Mouse (Mus musculus) gastrocnemius, adult 8-10 months (tissue): Measurements from ENCODE around the gene Tspan9. TPM values are rescaled to one million over a fixed set of nuclear protein-coding genes. Genes with fewer than 3 reads are reported as not detected.

ENCODE experiments used
- DNase-seq, 2 experiments: peaks; one replicate each; pipeline ENCODE4 v3.0.0; 2022; ENCODE audit warnings: low spot score in 2 of 2
- total RNA-seq, 4 experiments: library from RNA; stranded (reverse); gene quantifications; 2 replicates each; pipeline ENCODE4 v1.2.4; 2022

Tspan9 gene
- total RNA-seq, 4 experiments from 2014 or later = 27.4 to 36.6 (median 31.5) TPM

DNA sequence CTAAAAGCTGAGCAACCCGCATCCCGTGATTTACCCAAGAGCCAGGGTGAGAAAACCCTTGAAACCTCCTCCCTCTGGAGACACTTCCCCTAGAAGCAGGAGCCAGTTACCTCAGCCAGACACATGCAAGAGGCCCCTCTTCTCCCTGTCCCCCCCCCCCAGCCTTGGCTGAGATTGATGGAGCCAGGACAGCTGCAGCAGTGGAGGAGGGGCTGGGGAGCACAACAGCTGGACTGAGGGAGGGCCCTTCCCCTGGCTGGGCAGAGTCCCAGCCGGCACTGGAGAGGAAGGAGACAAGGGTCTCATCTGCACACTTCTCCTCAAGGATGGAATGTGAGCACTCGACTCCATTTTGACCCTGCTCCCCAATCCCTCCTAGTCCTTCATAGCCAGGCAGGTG, 64.9 kb downstream of the Tspan9 start:
- no peak for DNase-seq

DNA sequence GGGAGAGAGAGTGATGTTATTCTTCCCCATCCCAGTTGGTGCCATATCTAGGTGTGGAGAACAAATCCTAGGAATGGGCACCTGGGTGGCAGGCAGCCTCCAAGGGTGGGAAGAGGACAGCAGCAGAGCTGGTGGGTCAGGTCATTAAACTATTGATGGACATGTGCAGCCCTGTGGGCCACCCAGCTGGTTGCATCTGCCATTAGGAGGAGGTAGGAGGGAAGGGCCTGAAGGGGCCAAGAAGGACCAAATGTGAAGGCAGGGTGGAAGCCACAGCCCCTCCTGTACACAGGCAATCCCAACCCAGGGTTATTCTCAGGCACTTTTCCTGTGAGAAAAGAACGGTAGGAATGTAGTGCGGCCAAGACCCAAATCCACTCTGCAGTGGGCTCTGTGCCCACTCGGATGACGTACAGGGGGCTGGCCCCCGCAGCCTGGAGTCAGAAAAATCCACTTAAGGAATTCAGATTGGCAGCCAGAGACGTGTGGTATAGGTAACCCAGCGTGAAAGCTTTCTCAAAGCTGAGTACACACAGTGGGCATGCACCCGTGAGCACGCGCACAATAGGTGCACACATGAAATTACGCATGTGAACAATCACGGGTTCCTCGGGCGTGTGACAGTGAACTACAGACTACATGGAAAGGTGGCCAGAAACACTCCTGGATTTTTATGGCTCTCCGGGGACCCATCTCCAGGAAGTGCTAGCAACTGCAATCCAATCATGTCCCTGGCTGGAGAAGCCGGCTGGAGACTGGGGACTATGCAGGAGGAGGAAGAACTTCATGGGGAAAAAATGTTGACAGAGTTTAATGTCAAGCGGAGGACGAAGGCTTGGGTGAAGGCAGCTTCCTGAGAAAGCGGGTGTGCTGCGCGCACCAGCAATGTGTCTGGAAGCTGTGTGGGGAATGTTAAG, 67.0 kb downstream of the Tspan9 start:
- DNase-seq = peak; percentile 54 to 66

DNA sequence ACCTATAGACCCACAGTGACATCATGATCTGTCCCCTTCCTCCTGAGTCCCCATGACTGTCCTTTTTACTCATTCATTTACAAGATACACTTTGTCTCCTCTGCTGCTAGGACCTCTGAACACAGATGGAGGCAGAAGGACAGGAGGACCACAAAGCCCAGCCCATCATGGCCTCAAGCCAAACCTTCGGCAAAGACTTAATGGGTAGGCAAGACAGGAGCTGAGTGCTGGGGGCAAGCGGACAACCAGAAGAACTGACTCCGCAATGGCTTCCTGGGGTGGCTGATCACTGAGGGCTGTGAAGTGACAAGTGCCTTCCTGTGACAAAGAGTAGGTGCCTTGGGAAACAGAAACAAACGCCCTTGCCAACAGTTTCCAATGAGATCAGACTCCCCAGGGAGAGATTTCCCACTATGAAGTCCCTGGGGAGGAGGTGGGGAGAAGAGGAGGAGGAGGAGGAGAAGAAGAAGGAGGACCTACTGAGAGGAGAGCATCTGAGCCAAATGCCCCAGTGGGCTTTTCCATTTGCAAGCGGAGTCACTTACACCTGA, 67.9 kb downstream of the Tspan9 start:
- DNase-seq = no peak

DNA sequence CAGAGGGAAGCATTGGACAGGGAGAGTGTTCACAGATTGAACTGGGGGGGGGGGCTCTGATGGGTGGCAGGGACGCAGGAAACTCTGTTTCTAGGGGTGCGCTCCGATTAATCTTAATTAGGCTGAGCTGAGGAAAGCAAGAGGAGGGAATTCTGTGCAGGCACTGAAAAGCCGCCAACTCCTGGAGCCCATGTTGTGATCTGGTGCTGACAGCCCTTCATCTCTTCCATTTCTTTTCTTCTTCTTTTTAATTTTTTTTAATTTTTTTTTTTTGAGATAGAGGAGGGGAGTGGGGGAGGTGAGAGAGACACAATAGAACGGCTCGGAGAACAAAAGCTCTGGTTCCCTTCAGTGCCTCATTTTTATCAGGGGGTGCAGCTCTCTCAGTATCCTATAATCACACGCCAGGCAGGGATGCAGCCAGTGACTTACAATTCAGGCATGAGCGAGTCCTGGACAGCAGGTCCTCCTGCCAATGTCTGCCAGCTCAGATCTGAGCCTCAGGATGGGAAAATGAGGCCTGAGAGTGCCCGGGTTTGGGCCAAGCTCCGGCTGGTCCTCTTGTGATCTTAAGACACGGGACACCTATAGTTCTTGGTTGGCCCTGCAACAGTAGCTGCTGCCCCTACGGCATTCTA, 72.4 kb downstream of the Tspan9 start:
- no peak for DNase-seq

DNA sequence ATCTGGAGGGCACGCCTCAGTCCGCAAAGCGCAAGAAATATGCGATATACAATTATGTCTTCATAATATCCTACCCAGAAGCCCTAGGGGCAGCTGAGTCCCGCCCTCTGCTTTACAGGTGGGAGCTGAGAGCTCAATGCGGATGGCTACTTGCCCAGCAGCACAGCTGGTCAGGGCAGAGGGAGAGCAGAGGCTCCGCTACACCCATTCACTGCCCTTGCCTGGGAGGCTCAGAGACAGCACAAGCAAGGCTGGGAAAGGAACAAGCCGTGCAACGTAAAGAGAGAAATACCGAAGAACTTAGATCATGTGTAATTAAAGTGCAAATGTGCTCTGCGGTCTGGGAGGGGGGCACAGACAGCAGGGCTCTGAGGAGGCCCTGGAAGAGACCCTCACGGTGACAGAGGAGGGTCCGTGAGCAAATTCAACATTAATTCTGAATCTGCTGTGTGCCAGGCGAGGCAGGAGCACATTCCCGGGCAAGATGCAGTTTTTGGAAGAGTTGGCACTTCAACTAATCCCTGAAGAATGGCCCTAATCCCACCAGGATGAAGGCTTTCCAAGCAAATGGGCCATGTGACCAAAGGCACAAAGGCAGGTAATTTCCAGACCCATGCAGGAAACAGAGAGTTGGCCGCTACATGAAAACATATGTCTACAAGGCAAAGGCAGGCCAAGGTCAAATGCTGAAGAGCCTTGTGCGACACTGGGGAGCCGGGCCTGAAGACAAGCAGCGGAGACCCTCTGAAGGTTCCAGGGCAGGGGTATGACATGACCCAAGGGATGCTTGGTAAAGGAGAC, 73.1 kb downstream of the Tspan9 start:
- no peak for DNase-seq

DNA sequence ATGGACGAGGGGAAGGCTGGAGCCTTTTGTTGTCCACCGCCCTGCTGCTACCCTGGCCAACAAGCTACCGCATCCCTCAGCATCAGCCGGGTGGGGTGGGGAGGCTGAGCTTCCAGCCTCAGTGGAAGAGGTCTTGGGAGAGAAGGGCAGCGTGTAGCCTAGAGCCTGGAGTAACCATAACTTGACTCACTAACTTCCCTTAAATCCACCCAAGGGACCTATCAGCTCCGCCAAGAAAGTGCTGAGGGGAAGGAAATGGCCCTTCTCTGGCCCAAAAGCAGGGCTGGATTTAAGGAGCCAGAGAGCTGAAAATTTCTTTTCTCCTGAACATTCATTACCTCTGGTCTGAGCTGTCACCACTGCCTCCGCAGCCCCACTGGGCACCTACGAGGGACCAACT, 75.2 kb downstream of the Tspan9 start:
- peak in 1 of 2 experiments; percentile 34 for DNase-seq

DNA sequence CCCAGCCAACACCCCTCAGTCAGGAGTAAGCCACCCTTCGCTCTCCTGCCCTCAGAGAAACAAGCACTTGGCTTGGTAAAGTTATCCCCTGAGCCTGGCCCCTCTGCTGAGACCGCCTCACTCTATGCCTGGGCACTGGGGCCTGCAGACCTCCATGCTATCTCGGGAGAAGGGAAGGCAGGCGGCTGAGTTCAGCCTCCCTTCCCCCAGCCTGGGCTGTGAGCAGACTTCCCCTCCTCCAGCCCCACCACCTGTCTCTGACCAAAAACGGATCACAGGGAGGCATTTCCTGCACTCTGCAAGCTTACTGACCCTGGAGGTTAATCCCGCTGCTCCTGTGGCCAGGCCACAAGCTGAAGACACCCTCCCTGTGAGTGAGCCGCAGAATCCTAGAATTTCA, 77.4 kb downstream of the Tspan9 start:
- DNase-seq = no peak

DNA sequence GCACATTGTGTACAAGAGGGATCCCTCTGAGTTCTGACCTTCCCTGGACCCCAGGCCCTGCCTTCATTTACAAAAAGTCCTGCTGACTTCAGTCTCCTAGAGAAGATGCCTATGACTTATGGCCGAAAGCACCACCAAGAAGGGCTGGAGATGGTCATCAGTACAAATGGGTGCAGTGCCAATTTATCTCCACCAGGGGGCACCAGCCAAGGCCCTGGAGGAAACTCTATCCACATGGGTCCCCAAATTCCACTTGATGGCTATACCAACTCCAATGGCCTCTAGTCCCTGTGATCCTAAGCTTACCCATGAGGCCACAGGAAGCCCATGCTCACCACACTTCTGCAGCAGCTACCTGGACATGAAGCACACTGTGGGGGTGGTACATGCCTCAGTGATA, 79.9 kb downstream of the Tspan9 start:
- DNase-seq = peak; percentile 37 to 38

DNA sequence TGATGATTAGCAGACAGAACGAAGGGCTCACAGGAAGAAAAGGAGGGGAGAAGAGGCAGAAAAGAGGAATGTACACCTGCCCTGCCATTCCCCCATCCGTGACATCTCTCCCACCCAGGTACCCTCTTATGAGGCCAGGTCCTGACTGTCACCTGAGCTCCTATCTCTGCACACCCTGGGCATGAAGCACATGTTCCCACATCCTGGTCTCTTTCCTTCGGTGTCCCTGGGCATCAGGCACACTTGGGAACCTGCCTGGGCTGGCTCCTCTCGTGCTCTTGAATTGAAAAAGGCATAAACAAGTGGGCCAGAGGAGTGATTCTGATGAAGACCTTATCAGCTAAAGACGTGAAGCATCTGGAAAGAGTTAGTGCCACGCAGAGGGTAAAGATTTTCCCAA, 80.6 kb downstream of the Tspan9 start:
- no peak for DNase-seq

DNA sequence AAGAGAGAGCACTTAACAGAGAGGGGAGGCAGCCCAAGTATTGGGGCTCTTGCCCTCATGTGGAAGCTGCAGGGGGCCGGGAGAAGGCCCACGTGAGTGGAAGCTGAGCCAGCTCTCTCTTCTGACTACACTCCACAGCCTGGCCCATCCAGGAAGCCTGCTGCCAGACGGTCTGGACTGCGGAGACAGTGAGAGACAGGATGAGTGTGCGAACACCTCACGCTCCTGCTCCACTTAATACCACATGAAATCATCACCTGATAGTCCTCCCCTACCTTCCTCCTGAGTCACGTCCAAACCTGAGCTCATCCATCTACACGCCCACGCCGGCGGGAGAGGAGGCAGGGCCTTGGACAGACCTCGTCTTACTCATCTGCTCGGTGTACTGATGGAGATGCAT, 81.2 kb downstream of the Tspan9 start:
- DNase-seq = no peak

DNA sequence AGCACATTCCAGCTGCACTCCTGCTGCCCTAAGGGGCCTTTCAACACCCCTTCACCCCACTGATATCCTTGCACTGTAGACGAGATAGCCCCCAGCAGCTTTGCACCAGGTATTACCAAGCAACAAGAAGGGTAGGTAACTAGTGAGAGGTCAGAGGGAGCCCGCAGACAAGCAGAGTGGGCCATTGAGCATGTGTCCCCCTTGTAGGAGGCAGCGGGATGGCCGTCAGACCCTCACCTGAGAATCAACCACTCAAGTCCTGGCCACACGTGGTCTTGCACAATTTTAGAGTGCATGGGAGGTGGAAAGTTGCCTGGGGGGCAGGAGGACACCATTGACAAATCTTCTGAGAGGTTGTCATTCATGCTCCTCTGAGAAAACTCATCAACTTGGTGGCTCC, 82.1 kb downstream of the Tspan9 start:
- no peak for DNase-seq

DNA sequence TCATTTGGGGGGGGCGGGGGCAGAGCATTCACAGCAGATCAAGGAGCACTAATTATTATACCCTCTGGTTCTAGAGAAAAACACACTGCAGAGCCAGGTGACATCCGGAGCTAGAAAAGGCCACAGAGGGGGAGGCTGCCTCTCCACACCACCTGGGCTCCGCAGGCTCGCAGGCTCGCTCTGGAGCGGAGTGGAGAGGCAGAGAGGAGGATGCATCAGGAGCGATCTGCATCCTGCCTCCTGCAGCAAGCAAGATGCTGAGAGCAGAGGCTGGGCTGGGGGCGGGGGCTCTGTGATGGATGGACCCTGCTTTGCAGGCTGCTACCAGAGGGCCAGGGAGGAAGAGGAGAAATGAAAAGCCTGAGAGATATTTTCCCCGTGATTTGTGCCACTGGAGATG, 84.8 kb downstream of the Tspan9 start:
- no peak for DNase-seq

DNA sequence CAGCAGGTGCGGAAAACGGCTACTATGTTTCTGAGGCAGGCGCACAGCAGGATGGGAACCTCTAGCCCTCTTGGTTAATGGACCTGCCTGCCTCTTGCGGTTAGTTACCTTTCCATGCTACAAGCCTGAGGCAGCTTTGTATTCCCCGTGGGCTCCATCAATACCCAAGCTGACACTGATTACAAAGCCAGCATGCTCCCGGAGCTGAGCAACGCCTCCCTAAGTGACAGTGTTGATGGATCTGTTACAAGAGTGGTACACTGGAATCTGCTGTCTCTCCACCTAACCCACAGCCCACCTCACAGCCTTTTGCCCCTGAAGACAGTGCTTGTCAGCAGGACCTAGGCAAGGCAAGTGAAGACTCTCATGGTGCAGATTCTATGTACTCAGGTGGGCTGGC, 85.2 kb downstream of the Tspan9 start:
- DNase-seq = no peak

DNA sequence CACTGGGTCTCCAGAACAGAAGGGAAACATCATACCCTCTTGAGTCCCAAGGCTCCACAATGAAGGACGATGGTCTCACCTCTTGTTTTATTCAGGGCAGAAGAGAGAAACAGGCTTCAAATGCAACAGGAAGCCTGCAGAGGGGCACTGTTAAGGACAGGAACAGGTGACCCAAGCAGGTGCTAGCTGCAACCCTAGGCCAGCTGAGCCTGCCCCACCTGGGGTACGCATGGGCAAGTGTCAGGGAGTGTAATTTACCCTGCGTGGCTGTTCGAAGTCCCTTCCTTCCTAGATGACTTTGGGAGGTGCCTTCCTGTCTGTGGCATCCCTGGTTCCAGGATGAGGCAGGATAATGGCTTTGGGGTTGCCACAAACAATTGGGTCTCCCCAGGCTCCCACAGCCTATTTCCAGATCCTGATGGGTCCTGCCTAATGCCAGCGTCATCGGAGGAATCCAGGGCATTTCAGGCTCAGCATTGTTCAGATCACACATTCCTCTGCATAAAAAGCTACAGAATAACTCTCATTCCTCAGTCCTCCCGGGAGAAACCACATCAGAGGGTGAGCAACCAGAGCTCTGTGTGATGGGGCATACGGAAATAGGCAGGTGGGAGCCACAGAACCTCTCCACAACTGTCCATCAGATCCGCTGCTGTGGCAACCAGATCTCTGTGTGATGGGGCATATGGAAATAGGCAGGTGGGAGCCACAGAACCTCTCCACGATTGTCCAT, 90.2 kb downstream of the Tspan9 start:
- DNase-seq = no peak

DNA sequence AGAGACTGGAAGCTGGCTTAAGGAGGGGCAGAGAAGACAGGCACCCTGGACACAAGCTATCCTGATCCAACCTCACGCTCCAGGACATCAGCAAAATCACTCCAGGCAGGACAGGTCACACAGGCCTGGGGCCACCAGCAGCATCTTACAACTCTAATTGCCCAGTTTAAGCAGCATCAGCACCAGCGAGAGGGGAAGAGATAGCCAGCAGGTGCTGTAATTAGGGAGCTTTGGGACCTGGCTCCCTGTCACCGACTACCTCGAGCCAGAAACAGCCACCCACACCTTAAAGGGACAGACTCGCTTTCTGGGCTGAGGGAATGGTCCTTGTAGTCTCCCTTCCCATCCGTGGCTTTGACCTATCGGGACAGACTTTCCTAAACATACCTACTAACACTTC, 95.7 kb downstream of the Tspan9 start:
- no peak for DNase-seq

DNA sequence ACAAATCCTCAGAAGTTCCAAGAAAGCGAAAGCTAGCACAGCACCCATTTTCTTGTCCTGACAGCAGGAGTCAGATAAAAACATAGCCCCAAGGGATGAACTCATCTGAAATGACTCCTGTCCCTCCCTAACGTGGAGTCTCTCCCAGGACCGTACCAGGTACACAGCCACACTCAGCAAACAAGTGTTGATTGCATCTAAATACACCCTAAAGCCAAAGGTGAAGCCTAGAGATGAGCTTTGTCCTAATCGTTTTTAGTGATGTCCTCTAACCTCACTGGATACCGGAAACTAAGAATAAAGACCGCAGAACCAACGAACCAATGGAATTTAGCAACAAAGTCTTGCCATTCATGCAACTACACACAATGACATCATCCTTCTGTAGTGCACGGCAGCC, 96.2 kb downstream of the Tspan9 start:
- DNase-seq = no peak

DNA sequence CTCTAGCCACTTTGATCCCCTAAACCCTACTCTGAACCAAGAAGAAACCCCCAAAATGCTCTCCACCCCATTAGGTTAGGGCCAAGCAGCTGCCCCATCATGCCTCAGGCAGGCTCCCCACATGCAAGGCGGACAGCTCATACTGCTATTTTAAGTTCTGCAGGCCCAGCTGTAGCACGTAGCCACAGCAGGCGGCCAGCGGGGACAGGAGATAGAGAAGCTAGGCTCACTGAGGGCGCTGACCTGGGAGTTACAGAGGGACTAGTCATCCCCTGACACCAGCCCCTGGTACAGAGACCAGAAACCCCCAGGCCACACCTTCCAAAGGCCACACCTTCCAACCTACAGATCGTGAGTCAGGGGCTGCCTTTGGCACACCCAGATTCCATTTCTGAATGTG, 96.6 kb downstream of the Tspan9 start:
- DNase-seq = peak in 1 of 2 experiments; percentile 52

DNA sequence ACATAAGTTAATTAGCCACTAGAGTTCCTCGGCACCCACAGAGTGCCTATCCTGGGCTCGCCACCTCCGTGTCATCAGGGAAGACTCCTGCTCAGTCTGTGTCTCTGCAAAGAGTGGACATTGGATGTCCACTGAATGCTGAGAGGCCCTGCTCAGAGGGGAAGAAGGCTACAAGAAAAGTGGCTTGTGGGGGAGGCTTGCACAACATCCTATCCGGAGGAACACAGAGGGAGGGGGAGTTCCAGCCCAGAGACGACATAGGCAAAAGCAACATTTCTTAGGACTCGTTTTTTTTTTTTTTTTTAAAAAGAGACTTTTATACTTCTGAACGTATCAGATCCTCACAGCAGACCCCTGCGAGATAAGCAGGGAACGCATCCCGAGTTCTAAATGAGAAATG, 98.7 kb downstream of the Tspan9 start:
- no peak for DNase-seq

DNA sequence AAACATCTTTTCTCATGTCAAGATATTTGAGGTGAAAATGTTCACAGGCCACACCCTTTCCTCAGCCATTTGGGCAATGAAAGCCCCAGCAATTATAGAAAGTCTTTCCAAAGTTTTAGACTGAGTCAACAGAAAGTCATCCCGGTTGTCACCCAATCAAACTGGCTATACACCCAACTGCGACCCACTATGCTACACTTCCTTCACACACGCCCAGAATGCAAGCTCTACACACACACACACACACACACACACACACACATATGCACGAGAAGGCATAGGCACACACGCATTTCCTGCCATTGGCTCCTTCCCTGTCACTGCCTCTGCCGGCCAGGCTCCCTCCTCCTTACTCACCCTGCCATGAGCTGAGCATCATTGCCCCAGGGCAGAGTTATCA, 99.9 kb downstream of the Tspan9 start:
- no peak for DNase-seq

DNA sequence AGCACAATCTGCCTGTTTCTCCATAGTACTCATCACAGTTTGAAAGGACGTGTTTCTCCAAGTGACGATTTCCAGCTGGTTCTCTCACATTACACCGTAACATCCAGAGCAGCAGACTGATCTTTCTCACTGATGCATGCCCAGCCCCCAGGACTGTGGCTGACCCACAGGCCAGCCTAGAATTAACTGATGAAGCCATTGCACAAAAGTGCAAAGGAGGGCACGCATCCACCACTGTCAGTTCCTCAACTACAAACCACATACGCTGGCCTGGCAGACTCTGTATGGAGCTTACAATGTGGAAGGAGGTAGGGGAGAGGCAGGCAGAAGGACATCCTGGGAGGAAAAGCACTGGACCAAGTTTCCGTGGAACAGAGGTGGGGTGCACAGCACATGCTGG, 101.6 kb downstream of the Tspan9 start:
- DNase-seq = no peak
